Mouse (Mus musculus) thymus, postnatal 25 days (tissue): ENCODE results near the gene Naa80.

Experiments used
- DNase-seq: peaks from one replicate; pipeline ENCODE4 v3.0.0; 2022

Gene Naa80

DNA sequence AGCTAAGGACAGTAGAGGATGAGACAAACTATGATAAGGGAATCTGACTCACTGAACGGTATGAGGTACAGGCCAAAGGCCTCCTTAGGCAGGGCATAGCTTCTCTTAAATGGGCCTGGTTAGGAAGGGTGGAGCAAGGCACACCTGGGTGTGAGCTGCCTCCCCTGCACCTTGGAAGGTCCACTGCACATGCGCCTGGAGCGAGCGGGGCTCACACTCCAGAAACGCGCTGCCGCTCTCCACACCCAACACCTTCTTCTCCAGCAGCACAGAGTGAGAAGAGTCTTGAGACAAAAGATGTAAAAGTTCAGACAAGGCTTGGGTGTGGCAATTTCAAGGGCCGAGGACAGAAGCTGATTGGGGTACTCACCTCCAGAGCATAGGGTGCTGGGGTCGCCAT lies 20.7 kb downstream of the Naa80 start:
- no peak for DNase-seq

DNA sequence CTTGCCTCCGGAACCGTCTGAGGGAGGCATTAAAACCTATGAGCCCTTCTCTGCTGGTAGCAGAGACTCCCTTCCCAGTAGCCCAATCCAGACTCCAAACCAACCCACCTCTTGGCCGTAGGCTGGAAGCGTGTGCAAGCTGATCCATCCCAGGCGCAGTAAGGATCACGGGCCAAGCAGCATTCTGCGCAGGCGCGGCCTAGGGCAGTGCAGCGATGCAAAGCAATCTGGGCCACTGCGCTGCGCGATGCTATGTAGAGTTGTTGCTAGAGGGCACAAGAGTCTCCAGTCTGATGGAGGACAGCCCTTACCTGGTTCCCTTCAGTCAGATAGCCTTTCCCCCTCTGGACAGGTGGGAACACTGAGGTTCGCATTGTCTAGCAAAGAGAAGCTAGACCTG lies 21.2 kb downstream of the Naa80 start:
- DNase-seq, result no peak

DNA sequence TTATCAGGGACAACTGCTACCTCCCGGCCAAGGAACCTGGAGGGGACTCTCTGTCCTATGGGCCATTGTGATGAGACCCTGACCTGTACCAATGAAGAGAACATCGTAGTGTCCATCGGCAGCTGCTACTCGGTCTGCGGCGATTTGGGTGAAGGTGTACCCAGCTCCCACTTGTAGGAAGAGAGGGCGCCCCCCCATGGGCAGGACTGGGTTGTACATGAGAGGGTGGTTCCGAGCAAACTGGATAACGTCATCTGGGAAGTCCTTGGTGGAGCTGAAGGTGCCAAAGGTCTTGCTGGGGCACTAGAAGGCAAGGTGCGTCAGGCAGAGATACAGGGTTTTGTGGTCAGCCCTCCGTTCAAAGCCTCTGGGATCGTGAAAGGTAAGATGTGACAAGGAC lies 22.1 kb downstream of the Naa80 start:
- no peak for DNase-seq

- no peak for DNase-seq
Measured at GRCm38 (mm10) chr9:107601275-107601674, 22.6 kb downstream of the Naa80 start.

- DNase-seq, result peak; percentile 92
Measured at GRCm38 (mm10) chr9:107602068-107602648, 23.5 kb downstream of the Naa80 start.

DNA sequence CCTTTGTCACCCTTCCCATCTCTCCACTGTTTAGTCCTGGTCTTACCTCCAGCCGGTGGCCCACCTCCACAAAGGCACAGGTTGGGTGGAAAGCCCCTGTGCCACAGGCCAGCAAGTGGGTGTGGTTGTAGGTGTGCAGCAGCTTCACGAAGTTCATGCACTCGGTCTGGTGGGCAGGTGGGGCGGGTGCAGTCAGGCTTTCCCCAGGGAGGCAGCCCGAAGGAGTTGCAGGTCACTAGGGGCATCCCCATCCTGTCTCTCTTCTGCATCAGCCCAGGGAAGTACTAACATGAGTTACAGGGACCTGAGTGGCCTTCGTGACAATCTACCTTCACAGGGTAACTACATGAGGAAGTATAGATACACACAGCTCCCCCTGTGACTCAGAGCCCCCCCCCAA lies 24.6 kb downstream of the Naa80 start:
- DNase-seq, result no peak

DNA sequence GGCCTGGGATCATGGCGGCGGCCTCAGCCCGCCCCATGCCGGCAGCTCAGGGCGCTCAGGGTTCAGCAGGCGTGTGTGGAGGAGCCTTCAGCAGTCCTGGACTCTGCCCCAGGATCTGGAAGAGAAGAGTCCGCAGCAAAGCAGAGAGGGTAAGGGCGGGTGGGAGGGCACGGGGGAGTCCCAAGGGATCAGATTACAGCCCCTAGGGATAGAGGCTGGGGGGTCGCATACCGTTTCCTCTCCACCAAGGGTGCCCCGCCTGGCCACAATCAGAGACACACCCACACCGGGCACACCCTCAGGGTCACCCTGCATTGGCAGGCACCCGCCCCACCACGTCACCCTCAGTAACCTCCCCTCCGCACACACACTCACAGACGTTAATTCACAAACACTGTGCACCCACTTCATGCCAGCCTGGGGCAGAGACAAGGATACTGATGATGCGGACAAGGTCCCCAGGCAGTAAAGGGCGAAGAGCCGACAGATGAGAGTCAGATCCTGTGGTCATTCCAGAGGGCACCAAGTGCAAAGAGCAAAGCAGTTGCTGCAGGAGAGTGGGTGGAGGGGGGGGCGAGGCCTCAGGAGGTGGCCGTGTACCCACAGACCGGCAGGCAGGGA lies 26.5 kb downstream of the Naa80 start:
- DNase-seq, result no peak

DNA sequence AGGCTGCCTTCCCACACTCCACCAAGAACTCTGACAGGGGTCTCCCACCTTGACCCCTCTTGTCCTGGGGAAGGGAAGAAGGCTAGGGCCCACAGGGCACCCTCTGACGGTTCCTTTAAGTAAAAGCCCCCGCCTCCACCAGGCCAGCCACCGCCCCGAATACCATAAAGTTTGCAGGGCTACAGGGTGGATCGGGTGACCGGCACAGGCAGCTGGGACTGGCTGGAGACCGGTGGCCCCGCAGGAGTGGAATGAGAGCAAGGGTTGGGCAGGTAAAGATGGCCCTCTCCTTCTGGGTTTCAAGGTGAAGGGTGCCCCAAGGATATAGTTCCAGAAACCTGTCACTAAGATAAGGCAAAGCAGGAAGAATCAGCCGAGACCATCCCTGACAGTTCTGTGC lies 27.9 kb downstream of the Naa80 start:
- no peak for DNase-seq

GRCm38 (mm10) chr9:107607036-107607435 lies 28.3 kb downstream of the Naa80 start:
- DNase-seq, result no peak

GRCm38 (mm10) chr9:107607653-107608245 lies 29.1 kb downstream of the Naa80 start:
- DNase-seq, result no peak

DNA sequence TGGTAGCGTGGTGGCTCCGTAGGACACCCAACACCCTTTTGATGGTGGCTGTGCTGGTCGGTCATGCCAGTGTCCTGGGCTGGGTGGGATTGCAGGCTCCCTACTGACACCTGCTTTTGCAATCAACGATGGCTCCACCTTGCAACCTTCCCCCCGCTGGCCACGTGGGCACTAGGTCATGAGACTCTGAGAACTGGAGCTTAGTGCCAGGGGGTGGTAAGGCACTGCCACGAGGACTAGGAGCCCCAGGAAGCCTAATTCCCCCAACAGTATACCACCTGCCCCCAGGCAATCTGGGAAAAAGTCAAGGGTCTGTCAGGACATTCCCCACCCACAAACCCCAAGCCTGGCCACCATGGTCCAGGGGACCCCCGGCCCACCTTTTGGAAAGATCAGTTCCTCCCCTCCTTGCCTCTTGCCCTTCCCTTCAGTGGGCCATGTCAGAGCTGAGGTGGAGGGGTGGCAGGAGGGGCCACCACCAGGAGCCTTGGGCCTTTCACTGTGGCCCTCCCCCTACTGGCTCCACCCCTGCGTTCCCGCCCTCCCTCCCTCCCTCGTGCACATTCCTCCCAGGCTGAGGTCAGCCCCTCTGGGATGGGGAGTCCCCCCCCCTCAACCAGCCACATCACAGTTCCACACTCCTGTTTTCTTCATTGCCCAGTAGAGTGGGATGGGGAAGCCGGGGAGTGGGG lies 30.2 kb downstream of the Naa80 start, which contains the start of gene Sema3b:
Gene Sema3b (minus strand): TSS at position 489 of the 692 bp plus-strand sequence.
- no peak for DNase-seq

DNA sequence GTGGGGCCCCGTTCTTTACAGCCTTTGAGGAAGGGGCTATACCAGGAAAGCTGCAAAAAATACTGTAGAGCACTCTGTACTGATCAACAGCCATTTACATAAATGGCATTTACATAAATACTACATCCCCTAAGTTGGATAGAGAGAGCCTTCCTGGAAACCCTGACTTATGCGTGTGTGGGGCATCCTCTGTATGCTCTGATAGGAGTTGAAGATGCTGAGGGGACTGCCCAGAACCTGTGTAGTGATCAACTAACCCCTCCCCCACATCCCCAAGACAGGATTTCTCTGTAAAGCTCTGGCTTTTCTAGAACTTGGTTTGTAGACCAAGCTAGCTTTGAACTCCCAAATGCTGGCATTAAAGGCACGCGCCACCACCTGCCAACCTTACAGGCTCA lies 30.7 kb downstream of the Naa80 start:
- DNase-seq, result no peak

DNA sequence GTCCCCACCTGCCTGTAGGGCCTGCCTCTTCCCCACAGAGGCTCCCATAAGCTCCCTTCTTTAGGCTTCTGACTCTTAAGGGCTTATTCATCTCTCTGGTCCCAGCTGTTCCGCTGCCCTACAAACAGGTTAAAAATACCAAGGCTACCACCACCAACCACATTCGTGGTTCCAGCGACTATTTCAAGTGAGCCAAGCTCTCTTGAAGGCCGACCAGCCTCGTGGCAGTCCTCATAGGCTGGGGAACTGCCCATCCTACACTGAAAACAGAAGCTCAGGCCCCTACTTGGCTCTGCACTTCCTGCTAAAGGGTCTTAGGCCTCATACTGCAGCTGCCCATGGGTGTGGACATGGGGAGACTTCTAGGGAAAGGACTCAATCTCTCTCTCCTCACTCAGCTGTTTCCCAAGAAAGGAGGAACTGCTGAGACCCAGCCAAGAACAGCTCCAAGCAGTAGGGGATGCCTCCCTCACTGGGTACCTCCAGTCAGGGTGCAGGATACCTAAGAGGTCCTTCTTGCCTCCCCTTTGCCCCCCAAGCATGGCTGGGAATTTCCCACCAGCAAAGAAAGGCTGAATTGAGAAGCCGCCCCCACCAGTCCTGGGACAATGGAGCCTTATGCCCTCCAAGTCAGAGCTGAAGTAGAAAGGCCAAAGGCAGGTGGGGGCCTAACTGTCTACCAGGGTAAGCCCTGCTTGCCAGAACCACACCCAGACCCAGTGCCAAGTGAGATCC lies 32.9 kb downstream of the Naa80 start:
- no peak for DNase-seq

DNA sequence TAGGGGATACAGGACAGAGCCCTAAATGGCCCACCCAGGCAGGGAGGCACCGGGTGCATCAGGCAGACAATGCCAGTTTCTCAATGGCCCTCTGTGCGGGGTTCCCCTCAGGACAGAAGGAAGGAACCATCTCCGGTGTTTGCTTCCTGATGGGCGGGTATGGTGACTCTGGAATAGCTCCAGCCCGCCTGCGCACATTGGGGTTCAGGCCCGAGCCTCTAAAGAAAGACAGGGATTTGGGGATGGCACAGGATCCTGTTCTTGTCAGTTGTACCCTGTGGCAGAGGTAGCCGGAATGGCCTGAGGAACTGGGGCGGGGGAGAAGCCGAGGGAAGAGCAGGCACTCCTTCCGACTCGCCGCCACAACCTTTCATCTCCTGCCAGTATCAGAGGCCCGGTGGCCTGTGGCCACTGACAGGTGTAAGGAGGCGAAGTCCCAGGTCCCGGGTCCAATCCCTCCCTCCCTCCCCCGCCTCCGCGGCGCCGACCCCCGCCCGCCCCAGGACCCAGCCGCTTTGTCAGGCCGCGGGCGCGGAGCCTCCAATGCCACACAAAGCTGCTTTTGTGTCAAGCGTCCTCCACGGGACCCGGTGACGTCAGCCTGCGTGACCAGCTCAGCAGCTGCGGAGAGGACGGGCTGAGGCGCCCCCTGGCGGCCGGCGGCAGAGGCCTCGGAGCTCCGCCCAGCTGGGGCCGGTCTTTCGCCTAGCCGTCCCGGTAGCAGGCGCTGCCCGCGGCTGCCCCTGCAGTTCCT lies 33.7 kb downstream of the Naa80 start:
- DNase-seq, result peak; percentile 98

DNA sequence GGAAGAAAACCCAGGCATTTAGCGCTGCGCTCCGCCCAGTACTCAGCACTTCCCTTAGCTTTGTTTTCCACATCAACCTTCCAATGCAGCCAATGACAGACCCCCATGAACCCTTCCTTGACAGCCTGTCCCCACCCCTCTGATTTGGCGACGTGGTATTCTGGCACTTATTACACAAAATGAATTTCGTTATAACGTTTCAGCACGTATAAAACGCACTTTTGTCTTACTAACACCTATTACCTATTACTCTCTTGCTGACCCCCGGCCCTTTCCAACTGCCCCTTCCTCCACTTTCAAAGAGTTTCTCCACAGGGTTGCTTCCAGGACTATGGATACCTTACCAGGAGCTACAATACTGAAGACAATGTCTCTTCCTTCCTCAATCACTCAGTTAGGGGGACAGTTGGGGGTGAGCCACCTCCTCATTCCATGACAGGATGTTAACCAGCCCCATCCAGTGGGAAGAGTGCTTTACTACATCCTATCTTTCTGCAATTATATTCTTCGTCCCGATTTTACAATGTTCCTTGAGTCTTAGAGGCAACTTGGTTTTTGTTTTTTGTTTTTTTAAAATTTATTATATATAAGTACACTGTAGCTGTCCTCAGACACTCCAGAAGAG lies 34.4 kb downstream of the Naa80 start:
- no peak for DNase-seq

GRCm38 (mm10) chr9:107615035-107615434 lies 36.3 kb downstream of the Naa80 start:
- DNase-seq, result no peak

GRCm38 (mm10) chr9:107617461-107617860 lies 38.8 kb downstream of the Naa80 start:
- DNase-seq, result no peak

DNA sequence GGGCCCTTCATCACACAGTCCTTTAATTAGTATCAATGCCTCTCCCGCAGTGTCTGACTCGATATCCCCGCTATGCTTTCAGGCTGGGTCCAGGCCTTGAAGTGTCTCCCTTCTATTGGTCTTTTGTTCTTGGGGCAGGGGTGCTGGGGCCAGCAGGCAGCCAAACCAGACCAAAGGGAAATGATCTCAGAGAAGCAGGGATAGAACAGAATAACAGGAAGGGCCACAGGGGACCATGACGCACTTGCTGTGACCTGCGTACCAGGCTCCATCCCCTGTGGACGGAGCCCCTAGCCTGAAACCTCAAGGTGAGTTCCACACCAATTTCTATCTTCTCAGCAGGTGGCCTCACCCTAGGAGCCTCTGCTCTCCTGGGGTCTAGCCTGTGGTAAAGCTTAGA lies 39.4 kb downstream of the Naa80 start:
- DNase-seq, result no peak

DNA sequence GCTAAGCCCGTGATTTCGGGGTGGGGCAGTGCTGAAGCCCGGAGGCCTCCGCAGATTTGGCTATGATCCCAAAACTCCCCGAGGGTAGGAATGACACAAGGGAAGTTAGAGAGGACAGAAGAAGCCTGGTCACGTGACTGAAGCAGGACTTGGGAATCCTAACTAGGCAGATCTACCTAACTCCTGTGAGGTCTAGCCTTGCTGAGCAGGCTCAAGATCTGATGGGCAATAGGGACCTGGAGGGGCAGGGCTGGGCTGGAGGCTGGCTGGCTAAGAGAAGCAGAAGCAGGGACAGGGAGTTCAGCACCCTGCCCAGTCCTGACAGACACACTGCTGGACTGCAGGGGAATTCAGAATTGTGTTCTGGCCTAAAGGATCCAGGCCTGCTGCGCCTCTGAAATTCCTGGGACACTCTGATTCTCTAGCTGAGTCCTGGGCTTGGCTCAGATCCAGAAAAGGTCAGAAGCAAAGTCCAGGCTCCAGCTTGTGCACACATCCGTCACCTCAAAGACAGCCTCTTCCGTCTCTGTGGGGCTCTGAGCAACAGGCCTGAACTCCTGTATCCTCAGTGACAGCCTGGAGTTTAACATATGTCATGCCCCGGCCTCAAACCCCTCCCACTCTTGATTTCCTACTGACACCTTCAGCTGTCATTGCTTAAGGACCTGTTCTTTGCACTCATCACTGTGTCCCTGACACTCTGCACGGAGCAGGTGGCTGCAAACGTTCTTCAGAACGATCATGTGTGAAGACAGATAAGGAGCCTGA lies 40.3 kb downstream of the Naa80 start:
- no peak for DNase-seq

- no peak for DNase-seq
Measured at GRCm38 (mm10) chr9:107619546-107619879, 40.8 kb downstream of the Naa80 start.

DNA sequence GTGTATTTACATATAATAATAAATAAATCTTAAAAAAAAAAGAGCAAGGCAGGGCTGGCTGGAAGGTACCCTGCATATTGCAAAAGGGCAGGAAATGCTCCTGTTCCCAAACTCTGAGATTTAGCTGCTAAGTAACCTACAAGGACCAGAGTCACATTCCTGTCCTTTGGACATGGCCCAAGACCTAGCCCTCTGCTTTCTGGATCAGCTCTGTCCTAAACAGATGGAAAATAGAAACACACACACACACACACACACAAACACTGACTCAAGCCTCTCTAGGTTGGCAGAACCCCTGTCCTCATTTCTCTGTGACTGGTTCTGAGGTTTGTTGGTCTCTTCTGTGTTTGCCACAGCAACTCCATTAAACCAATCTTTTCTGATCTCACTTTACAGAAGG lies 42.3 kb downstream of the Naa80 start:
- no peak for DNase-seq
